Mouse (Mus musculus): ENCODE results near the gene Zfp592. TPM values are rescaled to one million over a fixed set of nuclear protein-coding genes. Genes with fewer than 3 reads are reported as not detected.

Zfp592 gene
- polyA plus RNA-seq, 1 experiment from 2014 or later = 10.1 TPM

DNA sequence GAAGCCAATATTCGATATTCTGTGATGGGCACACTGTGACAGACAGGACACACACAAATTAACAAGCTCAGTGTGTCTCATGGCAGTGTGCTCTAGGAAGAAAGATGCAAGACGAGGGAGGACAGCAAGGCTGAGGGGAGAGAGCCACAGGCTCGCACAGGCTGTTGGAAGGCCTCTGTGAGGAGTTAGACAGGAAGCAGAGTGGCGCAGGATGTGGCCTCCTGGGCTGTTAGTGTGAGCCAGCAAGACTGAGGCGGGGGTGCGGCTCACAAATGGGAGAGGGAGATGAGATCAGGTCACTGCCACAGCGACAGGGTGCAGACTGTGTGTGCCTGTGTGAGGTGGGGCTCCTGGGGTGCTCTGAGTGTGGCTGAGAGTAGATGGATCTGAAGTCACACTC, 81.8 kb downstream of the Zfp592 start:
- Histone ChIP-seq H3K9me3 (replicated peaks; ENCODE audit: control insufficient read depth, low read length) (0 out of 2 replicates have a peak, but pooled peaks cover 3% of the 10 kb centered on the region), H3K4me2 (ENCODE audit: low read depth, low read length) (no peak overlapping the region), H3K9ac (ENCODE audit: low read length) (peak overlapping the region; percentile 62), H3K27me3 (ENCODE audit: control insufficient read depth, insufficient read depth, low read length) (no peaks in the 10 kb centered on the region), H3K4me3 (ENCODE audit: low read length) (no peak overlapping the region), H3K27ac (ENCODE audit: low read length) (peak overlapping the region; percentile 98), H3K36me3 (ENCODE audit: control insufficient read depth, insufficient read depth) (peaks cover 13% of the 10 kb centered on the region), H3K4me1 (ENCODE audit: control insufficient read depth, insufficient read depth, low read length) (peaks cover 61% of the 10 kb centered on the region)
- 41% methylated on average over 7 of the region's 7 CpGs for whole genome bisulfite sequencing
- ATAC-seq (replicated peaks; ENCODE audit: extremely low read depth, insufficient read depth, low FRiP score) = 0 out of 2 replicates have a peak, but pooled peaks have one; percentile 3

DNA sequence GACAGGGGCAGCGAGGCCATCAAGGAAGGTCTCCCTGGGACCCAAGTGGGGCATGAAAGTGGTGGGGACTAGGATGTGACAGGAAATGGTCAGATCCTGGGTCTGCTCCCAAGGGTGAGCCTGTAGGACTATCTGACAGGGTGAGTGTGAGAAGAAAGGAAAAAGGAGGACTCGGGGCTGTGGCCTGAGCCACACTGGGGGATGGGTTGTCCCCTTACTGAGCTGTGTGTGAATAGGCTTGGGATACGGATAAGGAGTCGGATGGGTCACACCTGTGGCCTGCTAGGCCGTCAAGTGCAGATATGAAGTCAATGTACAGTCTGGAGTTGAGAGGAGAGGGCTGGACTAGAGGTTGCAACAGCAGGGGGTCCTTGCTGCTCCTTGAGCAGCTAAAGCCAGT, 82.3 kb downstream of the Zfp592 start:
- Histone ChIP-seq H3K4me1 (ENCODE audit: control insufficient read depth, insufficient read depth, low read length) (peaks cover 65% of the 10 kb centered on the region), H3K9me3 (replicated peaks; ENCODE audit: control insufficient read depth, low read length) (0 out of 2 replicates have a peak, but pooled peaks cover 3% of the 10 kb centered on the region), H3K27ac (ENCODE audit: low read length) (peak overlapping the region; percentile 98), H3K9ac (ENCODE audit: low read length) (peak overlapping the region; percentile 62; the same call in 1 of the 2 replicates), H3K36me3 (ENCODE audit: control insufficient read depth, insufficient read depth) (peaks cover 13% of the 10 kb centered on the region), H3K4me2 (ENCODE audit: low read depth, low read length) (no peak overlapping the region), H3K27me3 (ENCODE audit: control insufficient read depth, insufficient read depth, low read length) (no peaks in the 10 kb centered on the region), H3K4me3 (ENCODE audit: low read length) (no peak overlapping the region)
- no peak for ATAC-seq (replicated peaks; ENCODE audit: extremely low read depth, insufficient read depth, low FRiP score)
- WGBS = 63% methylated on average over 5 of the region's 5 CpGs

DNA sequence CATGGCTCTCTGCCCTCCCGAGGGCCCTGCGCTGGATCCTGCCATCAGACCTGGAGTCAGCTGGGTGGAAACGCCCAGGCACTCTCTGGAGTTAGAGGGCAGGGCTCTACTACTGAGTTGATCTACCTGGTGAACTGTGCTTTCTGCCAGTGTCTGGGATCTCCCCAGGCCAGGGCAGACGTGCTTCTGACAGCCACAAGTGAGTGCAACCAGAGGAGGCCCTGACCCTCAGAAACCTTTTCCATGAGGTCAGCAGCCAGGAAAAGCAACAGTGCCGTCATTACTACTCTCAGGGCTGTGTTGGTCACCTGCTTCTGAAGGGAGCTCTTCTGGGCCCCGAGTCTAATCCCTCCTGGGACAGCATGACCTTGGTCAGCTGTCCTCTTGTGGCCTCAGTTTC, 83.5 kb downstream of the Zfp592 start:
- 0 out of 2 replicates have a peak overlapping the region, but pooled peaks have one; percentile 6 for H3K4me2 ChIP-seq (ENCODE audit: low read depth, low read length)
- peak overlapping the region; percentile 98 for H3K27ac ChIP-seq (ENCODE audit: low read length)
- H3K4me3 ChIP-seq (ENCODE audit: low read length) = no peak overlapping the region
- H3K27me3 ChIP-seq (ENCODE audit: control insufficient read depth, insufficient read depth, low read length) = no peaks in the 10 kb centered on the region
- H3K9ac ChIP-seq (ENCODE audit: low read length) = peak overlapping the region; percentile 63
- peaks cover 10% of the 10 kb centered on the region for H3K36me3 ChIP-seq (ENCODE audit: control insufficient read depth, insufficient read depth)
- 35% methylated on average over 6 of the region's 6 CpGs for WGBS
- H3K9me3 ChIP-seq (replicated peaks; ENCODE audit: control insufficient read depth, low read length) = 0 out of 2 replicates have a peak, but pooled peaks cover 3% of the 10 kb centered on the region
- H3K4me1 ChIP-seq (ENCODE audit: control insufficient read depth, insufficient read depth, low read length) = peaks cover 69% of the 10 kb centered on the region
- peak; percentile 66 for ATAC-seq (replicated peaks; ENCODE audit: extremely low read depth, insufficient read depth, low FRiP score)

- Histone ChIP-seq H3K36me3 (ENCODE audit: control insufficient read depth, insufficient read depth) (peaks cover 6% of the 10 kb centered on the region; the same call in 1 of the 2 replicates), H3K27ac (ENCODE audit: low read length) (peak overlapping the region; percentile 98), H3K4me2 (ENCODE audit: low read depth, low read length) (peak overlapping the region; percentile 30; the same call in 1 of the 2 replicates), H3K4me3 (ENCODE audit: low read length) (no peak overlapping the region), H3K9me3 (replicated peaks; ENCODE audit: control insufficient read depth, low read length) (no peaks in the 10 kb centered on the region), H3K9ac (ENCODE audit: low read length) (peak overlapping the region; percentile 63; the same call in 1 of the 2 replicates), H3K4me1 (ENCODE audit: control insufficient read depth, insufficient read depth, low read length) (peaks cover 63% of the 10 kb centered on the region), H3K27me3 (ENCODE audit: control insufficient read depth, insufficient read depth, low read length) (no peaks in the 10 kb centered on the region)
- ATAC-seq (replicated peaks; ENCODE audit: extremely low read depth, insufficient read depth, low FRiP score) = peak; percentile 59
- 20% methylated on average over 6 of the region's 6 CpGs for WGBS
Observed at GRCm38 (mm10) chr7:81078740-81079139, 85.3 kb downstream of the Zfp592 start.

DNA sequence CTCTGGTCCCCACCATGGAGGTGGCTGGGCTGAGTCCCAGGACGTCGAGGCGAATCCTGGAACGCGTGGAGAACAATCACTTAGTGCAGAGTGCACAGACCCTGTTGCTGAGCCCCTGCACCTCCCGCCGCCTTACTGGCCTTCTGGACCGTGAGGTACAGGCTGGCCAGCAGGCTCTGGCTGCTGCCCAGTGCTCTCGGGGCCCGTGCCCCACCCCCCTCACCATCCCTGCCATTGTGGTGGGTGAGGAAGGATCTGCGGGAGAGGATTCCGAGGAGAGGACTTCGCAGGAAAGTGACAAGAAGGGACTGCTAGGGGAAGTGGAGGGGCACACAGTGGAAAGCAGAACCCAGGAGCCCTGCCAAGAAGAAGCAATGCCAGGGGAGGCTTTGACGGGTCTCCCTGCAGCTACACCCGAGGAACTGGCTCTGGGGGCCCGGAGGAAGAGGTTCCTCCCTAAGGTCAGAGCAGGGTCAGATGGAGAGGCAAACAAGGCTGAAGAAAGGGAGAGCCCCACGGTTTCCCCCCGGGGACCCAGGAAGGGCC, 100.0 kb downstream of the Zfp592 start:
- Histone ChIP-seq H3K4me2 (ENCODE audit: low read depth, low read length) (no peak overlapping the region), H3K36me3 (ENCODE audit: control insufficient read depth, insufficient read depth) (peaks cover 19% of the 10 kb centered on the region), H3K9ac (ENCODE audit: low read length) (peak overlapping the region; percentile 34), H3K27ac (ENCODE audit: low read length) (peak overlapping the region; percentile 26; the same call in 1 of the 2 replicates), H3K4me1 (ENCODE audit: control insufficient read depth, insufficient read depth, low read length) (peaks cover 14% of the 10 kb centered on the region), H3K27me3 (ENCODE audit: control insufficient read depth, insufficient read depth, low read length) (no peaks in the 10 kb centered on the region), H3K9me3 (replicated peaks; ENCODE audit: control insufficient read depth, low read length) (no peaks in the 10 kb centered on the region), H3K4me3 (ENCODE audit: low read length) (no peak overlapping the region)
- no peak for ATAC-seq (replicated peaks; ENCODE audit: extremely low read depth, insufficient read depth, low FRiP score)
- WGBS = 46% methylated on average over 18 of the region's 18 CpGs

GRCm38 (mm10) chr7:81094104-81094757, 100.8 kb downstream of the Zfp592 start:
- Histone ChIP-seq H3K4me3 (ENCODE audit: low read length) (no peak overlapping the region), H3K36me3 (ENCODE audit: control insufficient read depth, insufficient read depth) (peaks cover 25% of the 10 kb centered on the region), H3K27me3 (ENCODE audit: control insufficient read depth, insufficient read depth, low read length) (no peaks in the 10 kb centered on the region), H3K4me1 (ENCODE audit: control insufficient read depth, insufficient read depth, low read length) (peaks cover 14% of the 10 kb centered on the region), H3K4me2 (ENCODE audit: low read depth, low read length) (no peak overlapping the region), H3K9ac (ENCODE audit: low read length) (peak overlapping the region; percentile 34), H3K9me3 (replicated peaks; ENCODE audit: control insufficient read depth, low read length) (no peaks in the 10 kb centered on the region), H3K27ac (ENCODE audit: low read length) (peak overlapping the region; percentile 26)
- 53% methylated on average over 6 of the region's 6 CpGs for WGBS
- no peak for ATAC-seq (replicated peaks; ENCODE audit: extremely low read depth, insufficient read depth, low FRiP score)

Other genes with a start within 250 kb of the Zfp592 start
- gene Iqgap1, start 167.7 kb upstream of the Zfp592 start, polyA plus RNA-seq (2015; fragmentation: Nextera tagmentation; extraction: Ambion mirVana) = 49.0 and 51.6 TPM in 2 replicates
- gene Zscan2, start 132.8 kb upstream of the Zfp592 start, polyA plus RNA-seq (2015; fragmentation: Nextera tagmentation; extraction: Ambion mirVana) = 1.4 and 2.0 TPM in 2 replicates
- 19.7 and 21.5 TPM in 2 replicates for gene Wdr73, start 92.4 kb upstream of the Zfp592 start, polyA plus RNA-seq (2015; fragmentation: Nextera tagmentation; extraction: Ambion mirVana)
- gene Nmb, start 88.6 kb upstream of the Zfp592 start, polyA plus RNA-seq (2015; fragmentation: Nextera tagmentation; extraction: Ambion mirVana) = 4.9 and 5.8 TPM in 2 replicates
- 142 and 151 TPM in 2 replicates for gene Sec11a, start 45.9 kb upstream of the Zfp592 start, polyA plus RNA-seq (2015; fragmentation: Nextera tagmentation; extraction: Ambion mirVana)
- 18.2 and 22.7 TPM in 2 replicates for gene Alpk3, start 63.9 kb downstream of the Zfp592 start, polyA plus RNA-seq (2015; fragmentation: Nextera tagmentation; extraction: Ambion mirVana)
- gene Slc28a1, start 121.1 kb downstream of the Zfp592 start, polyA plus RNA-seq (2015; fragmentation: Nextera tagmentation; extraction: Ambion mirVana) = 0.09 and 0.22 TPM in 2 replicates
- gene Pde8a, start 219.9 kb downstream of the Zfp592 start, polyA plus RNA-seq (2015; fragmentation: Nextera tagmentation; extraction: Ambion mirVana) = 2.5 and 4.0 TPM in 2 replicates